Mouse (Mus musculus): Measurements from ENCODE around the gene Mdfi. TPM values are rescaled to one million over a fixed set of nuclear protein-coding genes. Genes with fewer than 3 reads are reported as not detected.

The Mdfi gene
- polyA plus RNA-seq, 1 experiment, result 0.03 TPM

- H3K27me3 ChIP-seq (ENCODE audit: control insufficient read depth), result no peaks in the 10 kb centered on the region
- no peak for TF ChIP-seq TAL1 (IDR thresholded peaks at IDR 0.05; ENCODE audit: low read length)
- TF ChIP-seq GATA1 (IDR thresholded peaks at IDR 0.05; ENCODE audit: low read length), result no peak
- peaks cover 6% of the 10 kb centered on the region for H3K4me1 ChIP-seq (ENCODE audit: control insufficient read depth)
- peaks cover 58% of the 10 kb centered on the region for H3K36me3 ChIP-seq (ENCODE audit: control insufficient read depth)
- no peaks in the 10 kb centered on the region for H3K9me3 ChIP-seq (ENCODE audit: control insufficient read depth, low read length)
- H3K4me3 ChIP-seq (replicated peaks), result no peak overlapping the region
Observed at GRCm38 (mm10) chr17:47872311-47873011, 38.0 kb upstream of the Mdfi start.

DNA sequence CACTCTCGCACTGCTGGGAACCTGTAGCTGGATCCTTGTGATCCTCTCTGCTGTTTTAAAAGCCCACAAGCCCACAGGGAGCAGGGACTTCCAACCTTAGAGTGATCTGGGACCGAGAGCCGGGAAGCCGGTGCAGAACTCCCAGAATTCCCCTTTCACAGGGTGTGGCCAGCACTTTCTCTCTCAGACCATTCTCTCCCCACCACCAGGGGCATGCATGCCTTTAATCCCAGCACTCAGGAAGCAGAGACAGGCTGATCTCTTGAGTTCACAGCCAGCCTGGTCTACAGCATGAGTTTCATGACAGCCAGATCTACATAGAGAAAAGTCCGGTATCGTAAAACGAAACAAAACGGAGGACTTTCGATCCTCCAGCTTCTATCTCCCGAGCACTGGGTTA lies 35.4 kb upstream of the Mdfi start:
- Histone ChIP-seq H3K4me1 (ENCODE audit: control insufficient read depth) (peaks cover 6% of the 10 kb centered on the region), H3K9me3 (ENCODE audit: control insufficient read depth, low read length) (no peaks in the 10 kb centered on the region), H3K4me3 (replicated peaks) (no peak overlapping the region), H3K36me3 (ENCODE audit: control insufficient read depth) (peaks cover 39% of the 10 kb centered on the region), H3K27me3 (ENCODE audit: control insufficient read depth) (no peaks in the 10 kb centered on the region)
- no peak for TF ChIP-seq GATA1 (IDR thresholded peaks at IDR 0.05; ENCODE audit: low read length)
- no peak for TF ChIP-seq TAL1 (IDR thresholded peaks at IDR 0.05; ENCODE audit: low read length)

- Histone ChIP-seq H3K36me3 (ENCODE audit: control insufficient read depth) (peaks cover 24% of the 10 kb centered on the region), H3K4me3 (replicated peaks) (no peak overlapping the region), H3K9me3 (ENCODE audit: control insufficient read depth, low read length) (no peaks in the 10 kb centered on the region), H3K4me1 (ENCODE audit: control insufficient read depth) (peaks cover 9% of the 10 kb centered on the region), H3K27me3 (ENCODE audit: control insufficient read depth) (0 out of 2 replicates have a peak, but pooled peaks cover 2% of the 10 kb centered on the region)
- TF ChIP-seq GATA1 (IDR thresholded peaks at IDR 0.05; ENCODE audit: low read length), result no peak
Observed at GRCm38 (mm10) chr17:47866037-47866436, 31.5 kb upstream of the Mdfi start.

- H3K4me1 ChIP-seq (ENCODE audit: control insufficient read depth), result peaks cover 9% of the 10 kb centered on the region
- peaks cover 11% of the 10 kb centered on the region for H3K36me3 ChIP-seq (ENCODE audit: control insufficient read depth)
- 0 out of 2 replicates have a peak, but pooled peaks cover 2% of the 10 kb centered on the region for H3K27me3 ChIP-seq (ENCODE audit: control insufficient read depth)
- no peaks in the 10 kb centered on the region for H3K9me3 ChIP-seq (ENCODE audit: control insufficient read depth, low read length)
- H3K4me3 ChIP-seq (replicated peaks), result no peak overlapping the region
- TF ChIP-seq TAL1 (IDR thresholded peaks at IDR 0.05; ENCODE audit: low read length) (no peak), GATA1 (IDR thresholded peaks at IDR 0.05; ENCODE audit: low read length) (no peak)
Observed at GRCm38 (mm10) chr17:47864496-47864895, 30.0 kb upstream of the Mdfi start.

DNA sequence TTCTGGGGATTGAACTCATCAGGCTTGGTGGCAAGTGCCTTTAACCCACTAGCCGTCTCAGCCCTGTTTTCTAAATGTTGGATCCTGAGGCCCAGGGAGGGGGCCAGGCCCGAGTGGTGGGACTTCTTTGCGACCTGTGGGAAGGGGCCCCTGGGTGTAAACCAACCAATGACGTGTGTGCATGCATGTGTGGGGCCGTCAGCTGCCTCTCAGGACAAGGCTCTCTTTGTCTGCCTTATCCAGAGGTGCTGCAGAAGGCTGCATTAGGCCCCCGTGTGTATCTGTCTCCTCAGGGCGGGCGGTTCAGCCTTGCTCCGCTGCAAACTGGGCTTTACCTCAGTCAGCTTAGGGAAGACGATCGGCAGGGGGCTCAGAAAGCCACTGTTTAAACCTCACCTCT lies 28.9 kb upstream of the Mdfi start:
- TF ChIP-seq GATA1 (IDR thresholded peaks at IDR 0.05; ENCODE audit: low read length) (no peak), TAL1 (IDR thresholded peaks at IDR 0.05; ENCODE audit: low read length) (no peak)
- Histone ChIP-seq H3K9me3 (ENCODE audit: control insufficient read depth, low read length) (no peaks in the 10 kb centered on the region), H3K4me1 (ENCODE audit: control insufficient read depth) (peaks cover 9% of the 10 kb centered on the region), H3K36me3 (ENCODE audit: control insufficient read depth) (peaks cover 7% of the 10 kb centered on the region), H3K27me3 (ENCODE audit: control insufficient read depth) (0 out of 2 replicates have a peak, but pooled peaks cover 2% of the 10 kb centered on the region), H3K4me3 (replicated peaks) (no peak overlapping the region)

DNA sequence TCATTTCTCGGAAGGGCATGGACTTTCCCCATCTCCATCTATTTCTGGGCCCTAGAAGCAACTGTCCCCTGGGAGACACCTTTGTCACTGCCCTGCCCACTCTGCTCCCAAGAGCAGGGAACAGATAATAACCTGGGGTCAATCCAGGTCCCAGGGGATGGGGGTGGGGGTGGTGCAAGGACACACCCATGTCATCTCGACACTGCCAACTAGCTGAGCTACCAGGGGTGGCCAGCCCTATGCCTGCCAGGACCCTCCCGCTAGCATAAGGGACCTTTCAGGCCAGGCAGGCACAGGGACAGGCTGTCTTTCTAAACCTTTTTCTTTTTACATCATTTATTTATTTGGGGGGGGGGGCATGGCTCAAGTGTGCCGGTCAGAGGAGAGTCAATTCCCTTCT lies 28.5 kb upstream of the Mdfi start:
- H3K9me3 ChIP-seq (ENCODE audit: control insufficient read depth, low read length), result no peaks in the 10 kb centered on the region
- peaks cover 3% of the 10 kb centered on the region for H3K36me3 ChIP-seq (ENCODE audit: control insufficient read depth)
- no peak for TF ChIP-seq GATA1 (IDR thresholded peaks at IDR 0.05; ENCODE audit: low read length)
- no peak for TF ChIP-seq TAL1 (IDR thresholded peaks at IDR 0.05; ENCODE audit: low read length)
- H3K4me1 ChIP-seq (ENCODE audit: control insufficient read depth), result peaks cover 9% of the 10 kb centered on the region
- H3K4me3 ChIP-seq (replicated peaks), result no peak overlapping the region
- H3K27me3 ChIP-seq (ENCODE audit: control insufficient read depth), result 0 out of 2 replicates have a peak, but pooled peaks cover 2% of the 10 kb centered on the region

DNA sequence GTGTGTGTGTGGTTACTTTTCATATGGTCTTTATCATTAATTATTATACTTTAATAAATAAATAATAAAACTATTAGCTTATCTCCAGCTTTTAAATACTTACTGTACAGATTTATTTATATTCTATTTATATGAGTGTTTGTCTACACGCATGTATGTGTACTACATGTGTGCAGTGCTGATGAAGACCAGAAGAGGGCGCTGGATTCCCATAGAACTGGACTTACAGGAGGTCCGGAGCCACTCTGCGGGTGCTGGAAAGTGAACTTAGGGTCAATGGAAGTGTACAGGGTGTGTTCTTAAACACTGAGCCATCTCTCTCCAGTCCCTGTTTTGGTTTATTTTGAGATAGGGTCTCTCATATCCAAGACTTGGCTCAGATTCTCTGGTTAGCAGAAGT lies 21.1 kb upstream of the Mdfi start:
- H3K36me3 ChIP-seq (ENCODE audit: control insufficient read depth), result no peaks in the 10 kb centered on the region
- TF ChIP-seq TAL1 (IDR thresholded peaks at IDR 0.05; ENCODE audit: low read length) (no peak), GATA1 (IDR thresholded peaks at IDR 0.05; ENCODE audit: low read length) (no peak)
- peaks cover 4% of the 10 kb centered on the region; the same call in 1 of the 2 replicates for H3K9me3 ChIP-seq (ENCODE audit: control insufficient read depth, low read length)
- peaks cover 5% of the 10 kb centered on the region for H3K4me1 ChIP-seq (ENCODE audit: control insufficient read depth)
- H3K27me3 ChIP-seq (ENCODE audit: control insufficient read depth), result peaks cover 4% of the 10 kb centered on the region; the same call in 1 of the 2 replicates
- no peak overlapping the region for H3K4me3 ChIP-seq (replicated peaks)

DNA sequence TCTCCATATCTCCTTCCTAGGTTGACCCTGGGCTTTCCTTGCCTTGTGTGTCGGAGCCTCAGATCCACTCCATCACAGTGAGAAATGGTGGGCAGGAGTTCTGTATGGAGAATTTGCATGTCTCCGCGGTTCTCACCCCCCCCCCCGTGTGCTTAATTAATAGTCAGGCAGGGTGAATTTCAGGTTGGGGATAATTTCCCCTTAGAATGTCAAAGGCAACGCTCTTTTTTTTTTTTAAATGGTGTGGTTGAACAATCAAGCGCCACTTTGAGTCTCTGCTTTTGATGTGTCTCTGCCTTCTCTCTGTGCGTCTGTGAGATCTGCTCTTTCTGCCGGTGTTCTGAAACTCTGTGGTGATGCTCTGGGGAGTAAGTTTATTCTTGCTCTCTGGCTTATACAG lies 20.4 kb upstream of the Mdfi start:
- no peak for TF ChIP-seq TAL1 (IDR thresholded peaks at IDR 0.05; ENCODE audit: low read length)
- no peak for TF ChIP-seq GATA1 (IDR thresholded peaks at IDR 0.05; ENCODE audit: low read length)
- H3K36me3 ChIP-seq (ENCODE audit: control insufficient read depth), result no peaks in the 10 kb centered on the region
- peaks cover 5% of the 10 kb centered on the region for H3K4me1 ChIP-seq (ENCODE audit: control insufficient read depth)
- H3K9me3 ChIP-seq (ENCODE audit: control insufficient read depth, low read length), result peaks cover 4% of the 10 kb centered on the region; the same call in 1 of the 2 replicates
- H3K4me3 ChIP-seq (replicated peaks), result no peak overlapping the region
- peaks cover 4% of the 10 kb centered on the region; the same call in 1 of the 2 replicates for H3K27me3 ChIP-seq (ENCODE audit: control insufficient read depth)

- H3K36me3 ChIP-seq (ENCODE audit: control insufficient read depth), result no peaks in the 10 kb centered on the region
- TF ChIP-seq GATA1 (IDR thresholded peaks at IDR 0.05; ENCODE audit: low read length) (no peak), TAL1 (IDR thresholded peaks at IDR 0.05; ENCODE audit: low read length) (no peak)
- H3K27me3 ChIP-seq (ENCODE audit: control insufficient read depth), result peaks cover 4% of the 10 kb centered on the region; the same call in 1 of the 2 replicates
- H3K4me1 ChIP-seq (ENCODE audit: control insufficient read depth), result peaks cover 5% of the 10 kb centered on the region
- H3K9me3 ChIP-seq (ENCODE audit: control insufficient read depth, low read length), result peaks cover 4% of the 10 kb centered on the region; the same call in 1 of the 2 replicates
- H3K4me3 ChIP-seq (replicated peaks), result no peak overlapping the region
Observed at GRCm38 (mm10) chr17:47853760-47854159, 19.3 kb upstream of the Mdfi start.

Data from erythroblast, embryonic 14.5 days (primary cell).